Mouse (Mus musculus): ENCODE measurements around the gene Nkx1-2. TPM values are rescaled to one million over a fixed set of nuclear protein-coding genes. Genes with fewer than 3 reads are reported as not detected.

Nkx1-2 gene
- polyA plus RNA-seq, 1 experiment from 2014 or later = not detected

DNA sequence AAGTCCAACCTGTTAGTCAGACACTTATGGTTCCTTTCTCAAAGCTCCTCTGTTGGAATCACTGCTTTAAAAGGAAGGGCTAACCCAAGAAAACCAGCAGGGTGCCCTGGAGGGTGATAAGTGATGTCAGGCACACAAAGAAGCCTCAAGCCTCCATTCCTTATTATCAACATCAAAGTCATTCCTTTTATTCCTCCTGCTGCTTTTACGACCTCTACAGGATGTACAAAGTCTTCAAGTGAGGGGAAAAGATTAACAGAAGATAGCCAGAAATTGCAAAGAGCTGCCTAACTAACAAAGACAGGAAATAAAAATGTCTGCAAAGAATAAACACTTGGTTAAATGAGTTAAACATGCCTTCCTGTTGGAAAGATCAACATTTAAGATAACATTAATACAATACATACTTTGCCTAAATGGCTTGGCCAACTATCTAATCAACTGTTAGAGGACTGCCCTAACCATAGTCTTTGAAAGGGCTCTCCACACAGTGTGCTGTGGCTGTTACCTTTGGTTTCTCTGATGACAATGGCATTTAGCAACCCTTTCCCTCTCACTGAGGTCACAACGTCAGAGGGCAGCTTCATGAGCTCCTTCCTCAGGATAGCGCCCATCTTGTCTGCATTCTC lies 40.2 kb downstream of the Nkx1-2 start:
- 78% methylated on average over 3 of the region's 3 CpGs for WGBS
- H3K36me3 ChIP-seq (ENCODE audit: control insufficient read depth, insufficient read depth, low read length) = peaks cover 67% of the 10 kb centered on the region
- H3K9ac ChIP-seq (ENCODE audit: low read length) = no peak overlapping the region
- H3K4me2 ChIP-seq (ENCODE audit: low read length) = no peak overlapping the region
- H3K27ac ChIP-seq (ENCODE audit: low read depth, low read length) = no peak overlapping the region
- no peak for ATAC-seq
- no peaks in the 10 kb centered on the region for H3K27me3 ChIP-seq (replicated peaks; ENCODE audit: control insufficient read depth, insufficient read depth, low read length)
- DNase-seq (ENCODE audit: low spot score) = no peak
- H3K4me1 ChIP-seq (ENCODE audit: control insufficient read depth, insufficient read depth, low read length) = no peaks in the 10 kb centered on the region
- H3K9me3 ChIP-seq (replicated peaks; ENCODE audit: control insufficient read depth, low read length) = no peaks in the 10 kb centered on the region
- H3K4me3 ChIP-seq (ENCODE audit: low read depth, low read length) = no peak overlapping the region

DNA sequence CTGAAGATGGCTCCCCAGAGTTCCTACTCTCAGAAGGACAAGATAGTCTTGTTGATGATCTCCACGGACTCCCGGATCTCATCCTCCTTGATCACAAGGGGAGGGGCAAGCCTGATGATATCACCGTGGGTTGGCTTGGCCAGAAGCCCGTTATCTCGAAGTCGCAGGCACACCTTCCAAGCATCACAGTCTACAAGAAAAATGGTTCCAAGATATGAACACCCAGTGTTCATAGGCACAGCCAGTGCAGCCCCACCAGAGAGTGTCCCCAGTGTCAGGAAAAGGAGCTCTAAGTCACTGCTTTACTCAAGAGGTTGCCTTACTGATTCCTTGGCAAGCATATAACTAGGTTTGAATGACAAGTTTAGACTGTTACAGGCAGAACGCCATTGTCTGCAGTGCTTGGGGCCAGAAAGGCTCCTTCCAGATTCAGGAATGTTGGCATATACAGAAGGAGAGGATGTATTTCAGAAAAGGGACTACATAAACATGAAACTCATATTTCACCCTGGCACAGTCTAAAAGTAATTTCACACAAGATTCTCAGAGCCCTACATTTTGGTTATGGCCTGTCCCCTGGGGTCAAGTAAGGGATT lies 41.2 kb downstream of the Nkx1-2 start:
- Histone ChIP-seq H3K4me1 (ENCODE audit: control insufficient read depth, insufficient read depth, low read length) (no peaks in the 10 kb centered on the region), H3K4me2 (ENCODE audit: low read length) (no peak overlapping the region), H3K9ac (ENCODE audit: low read length) (no peak overlapping the region), H3K4me3 (ENCODE audit: low read depth, low read length) (no peak overlapping the region), H3K27ac (ENCODE audit: low read depth, low read length) (no peak overlapping the region), H3K9me3 (replicated peaks; ENCODE audit: control insufficient read depth, low read length) (no peaks in the 10 kb centered on the region), H3K36me3 (ENCODE audit: control insufficient read depth, insufficient read depth, low read length) (peaks cover 57% of the 10 kb centered on the region), H3K27me3 (replicated peaks; ENCODE audit: control insufficient read depth, insufficient read depth, low read length) (no peaks in the 10 kb centered on the region)
- ATAC-seq = no peak
- 89% methylated on average over 7 of the region's 7 CpGs for WGBS
- no peak for DNase-seq (ENCODE audit: low spot score)

DNA sequence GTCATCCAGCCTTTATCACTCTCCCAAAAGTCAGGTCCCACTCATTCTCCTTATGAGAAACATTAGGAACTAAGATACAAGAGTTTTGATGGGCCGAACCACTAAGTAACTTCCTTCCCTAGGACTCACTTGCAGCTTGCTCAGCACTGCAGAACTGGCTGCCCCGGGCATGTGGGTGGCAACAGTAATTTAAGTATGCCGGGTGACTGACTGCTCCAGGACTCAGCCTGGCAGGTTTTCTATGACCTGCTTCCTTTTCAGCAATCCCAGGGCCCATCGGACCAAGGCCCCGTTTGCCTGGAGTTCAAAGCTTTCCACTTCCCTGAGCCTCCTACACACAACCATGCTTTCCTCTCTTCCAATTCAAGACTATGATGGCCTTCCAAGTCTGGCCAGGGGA lies 42.9 kb downstream of the Nkx1-2 start:
- Histone ChIP-seq H3K27me3 (replicated peaks; ENCODE audit: control insufficient read depth, insufficient read depth, low read length) (no peaks in the 10 kb centered on the region), H3K9ac (ENCODE audit: low read length) (no peak overlapping the region), H3K4me3 (ENCODE audit: low read depth, low read length) (no peak overlapping the region), H3K27ac (ENCODE audit: low read depth, low read length) (no peak overlapping the region), H3K9me3 (replicated peaks; ENCODE audit: control insufficient read depth, low read length) (no peaks in the 10 kb centered on the region), H3K4me1 (ENCODE audit: control insufficient read depth, insufficient read depth, low read length) (no peaks in the 10 kb centered on the region), H3K36me3 (ENCODE audit: control insufficient read depth, insufficient read depth, low read length) (peaks cover 41% of the 10 kb centered on the region), H3K4me2 (ENCODE audit: low read length) (no peak overlapping the region)
- DNase-seq (ENCODE audit: low spot score) = no peak
- WGBS = 85% methylated on average over 5 of the region's 5 CpGs
- ATAC-seq = no peak

DNA sequence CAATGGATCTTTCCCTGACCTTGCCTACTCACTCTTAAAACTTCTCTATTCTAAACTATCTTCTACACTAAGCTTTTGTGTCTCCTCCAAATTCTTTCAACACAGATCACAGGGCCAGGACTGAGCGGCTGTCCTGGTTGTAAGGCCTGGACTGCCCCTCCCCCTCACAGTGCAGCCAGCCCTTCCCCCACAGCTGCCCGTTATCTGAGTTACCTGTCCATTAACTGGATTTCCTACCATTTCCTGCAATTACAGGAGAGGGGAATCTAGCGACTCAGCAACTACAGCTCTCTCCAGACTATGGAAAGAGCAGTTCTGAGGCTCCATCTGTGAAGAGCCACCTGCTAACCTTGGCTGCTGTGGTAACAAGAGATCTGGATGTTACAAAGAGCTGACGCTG lies 43.5 kb downstream of the Nkx1-2 start:
- H3K4me3 ChIP-seq (ENCODE audit: low read depth, low read length) = no peak overlapping the region
- no peak for ATAC-seq
- no peak overlapping the region for H3K4me2 ChIP-seq (ENCODE audit: low read length)
- H3K27me3 ChIP-seq (replicated peaks; ENCODE audit: control insufficient read depth, insufficient read depth, low read length) = no peaks in the 10 kb centered on the region
- 35% methylated on average over 4 of the region's 4 CpGs for WGBS
- H3K9me3 ChIP-seq (replicated peaks; ENCODE audit: control insufficient read depth, low read length) = no peaks in the 10 kb centered on the region
- DNase-seq (ENCODE audit: low spot score) = no peak
- H3K27ac ChIP-seq (ENCODE audit: low read depth, low read length) = no peak overlapping the region
- no peaks in the 10 kb centered on the region for H3K4me1 ChIP-seq (ENCODE audit: control insufficient read depth, insufficient read depth, low read length)
- H3K9ac ChIP-seq (ENCODE audit: low read length) = no peak overlapping the region
- H3K36me3 ChIP-seq (ENCODE audit: control insufficient read depth, insufficient read depth, low read length) = peaks cover 35% of the 10 kb centered on the region

DNA sequence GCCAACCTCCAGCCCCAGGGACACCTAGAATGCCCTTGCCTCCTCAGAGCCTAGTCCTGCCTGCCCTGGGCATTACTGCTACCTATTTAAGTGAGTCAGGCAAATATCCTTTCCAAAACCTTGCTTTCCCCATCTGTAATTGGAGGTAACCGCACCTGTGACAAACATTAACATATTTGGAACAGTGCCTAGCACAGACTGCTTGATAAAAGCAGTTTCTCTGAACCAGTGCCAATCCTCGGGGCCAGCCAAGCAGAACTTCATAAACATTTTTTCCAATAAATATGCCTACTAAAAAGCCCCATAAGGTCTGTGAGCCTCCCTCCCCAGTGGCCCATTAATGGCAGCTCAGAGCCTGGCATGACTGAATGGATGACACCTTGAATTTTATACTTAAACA lies 45.3 kb downstream of the Nkx1-2 start:
- H3K4me3 ChIP-seq (ENCODE audit: low read depth, low read length) = no peak overlapping the region
- H3K36me3 ChIP-seq (ENCODE audit: control insufficient read depth, insufficient read depth, low read length) = peaks cover 16% of the 10 kb centered on the region
- H3K27me3 ChIP-seq (replicated peaks; ENCODE audit: control insufficient read depth, insufficient read depth, low read length) = no peaks in the 10 kb centered on the region
- H3K27ac ChIP-seq (ENCODE audit: low read depth, low read length) = no peak overlapping the region
- H3K4me2 ChIP-seq (ENCODE audit: low read length) = no peak overlapping the region
- no peaks in the 10 kb centered on the region for H3K9me3 ChIP-seq (replicated peaks; ENCODE audit: control insufficient read depth, low read length)
- no peak overlapping the region for H3K9ac ChIP-seq (ENCODE audit: low read length)
- no peak for ATAC-seq
- no peaks in the 10 kb centered on the region for H3K4me1 ChIP-seq (ENCODE audit: control insufficient read depth, insufficient read depth, low read length)
- DNase-seq (ENCODE audit: low spot score) = peak; percentile 54
- WGBS = 46% methylated on average over 2 of the region's 2 CpGs

DNA sequence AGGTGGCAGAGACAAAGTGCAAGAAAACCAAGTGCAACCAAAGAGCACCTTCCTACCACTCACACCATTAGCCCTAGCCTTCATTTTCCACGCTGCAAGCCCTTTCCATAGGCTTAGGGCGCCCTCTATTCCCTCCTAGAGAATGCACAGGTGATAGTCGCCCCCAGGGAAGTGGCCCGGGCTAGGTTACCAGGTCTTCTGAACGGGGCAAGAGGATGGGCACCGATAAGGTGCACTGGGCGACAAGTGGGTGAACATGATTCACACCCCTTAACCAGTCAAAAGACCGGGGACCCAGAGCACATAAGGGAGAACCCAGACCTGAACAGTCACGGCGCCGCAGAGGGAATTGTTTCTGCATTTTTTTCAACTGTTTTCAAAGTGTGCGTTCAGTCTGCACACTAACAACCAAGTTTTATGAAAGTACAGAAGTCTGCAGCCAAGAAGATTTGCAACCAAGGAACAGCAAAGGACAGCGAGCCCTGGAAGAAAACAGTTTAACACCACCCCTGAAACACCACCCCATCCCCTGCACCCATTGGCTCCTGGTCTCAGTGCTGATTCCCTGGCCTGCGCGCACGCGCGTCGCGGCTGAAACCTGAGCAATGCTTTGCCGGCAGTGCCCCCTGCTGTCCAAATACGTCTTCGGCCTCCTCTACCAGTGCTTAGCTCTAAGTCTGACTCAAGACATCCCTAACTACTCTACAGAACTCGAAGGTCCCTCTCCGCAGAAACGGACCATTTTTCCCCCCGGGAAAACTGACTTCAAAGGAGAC lies 47.9 kb downstream of the Nkx1-2 start:
- Histone ChIP-seq H3K9ac (ENCODE audit: low read length) (peak overlapping the region; percentile 63), H3K4me2 (ENCODE audit: low read length) (peak overlapping the region; percentile 94), H3K27me3 (replicated peaks; ENCODE audit: control insufficient read depth, insufficient read depth, low read length) (no peaks in the 10 kb centered on the region), H3K4me3 (ENCODE audit: low read depth, low read length) (peak overlapping the region; percentile 45), H3K4me1 (ENCODE audit: control insufficient read depth, insufficient read depth, low read length) (no peaks in the 10 kb centered on the region), H3K9me3 (replicated peaks; ENCODE audit: control insufficient read depth, low read length) (no peaks in the 10 kb centered on the region), H3K27ac (ENCODE audit: low read depth, low read length) (no peak overlapping the region), H3K36me3 (ENCODE audit: control insufficient read depth, insufficient read depth, low read length) (no peaks in the 10 kb centered on the region)
- 2% methylated on average over 27 of the region's 27 CpGs for WGBS
- DNase-seq (ENCODE audit: low spot score) (peak; percentile 96), ATAC-seq (peak; percentile 97)

DNA sequence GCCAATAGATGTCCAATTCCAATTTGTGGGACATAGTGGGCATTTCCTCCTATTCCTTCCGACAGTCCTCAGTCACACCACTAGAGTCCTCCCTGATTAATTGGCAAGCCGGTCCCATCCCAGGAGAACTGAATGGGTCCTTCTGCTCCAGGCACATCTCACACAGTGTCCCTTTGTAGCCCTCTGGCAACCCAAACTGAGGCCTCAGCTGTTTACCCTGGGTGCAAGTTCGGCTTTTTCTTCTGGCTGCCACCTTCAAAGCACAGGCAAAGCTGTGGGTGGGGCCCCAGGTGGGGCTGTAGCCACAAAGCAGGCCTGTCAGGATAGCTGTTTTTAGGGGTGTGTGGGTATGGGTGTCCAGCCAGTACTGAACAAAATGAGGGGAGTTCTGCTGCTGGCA lies 52.3 kb downstream of the Nkx1-2 start:
- no peaks in the 10 kb centered on the region for H3K36me3 ChIP-seq (ENCODE audit: control insufficient read depth, insufficient read depth, low read length)
- H3K4me1 ChIP-seq (ENCODE audit: control insufficient read depth, insufficient read depth, low read length) = no peaks in the 10 kb centered on the region
- H3K9ac ChIP-seq (ENCODE audit: low read length) = no peak overlapping the region
- WGBS = 68% methylated on average over 3 of the region's 3 CpGs
- H3K4me2 ChIP-seq (ENCODE audit: low read length) = no peak overlapping the region
- no peaks in the 10 kb centered on the region for H3K9me3 ChIP-seq (replicated peaks; ENCODE audit: control insufficient read depth, low read length)
- H3K4me3 ChIP-seq (ENCODE audit: low read depth, low read length) = no peak overlapping the region
- ATAC-seq (no peak), DNase-seq (ENCODE audit: low spot score) (no peak)
- H3K27ac ChIP-seq (ENCODE audit: low read depth, low read length) = no peak overlapping the region
- H3K27me3 ChIP-seq (replicated peaks; ENCODE audit: control insufficient read depth, insufficient read depth, low read length) = no peaks in the 10 kb centered on the region
